Mouse (Mus musculus): Measurements from ENCODE around the gene Cds1.

GRCm38 (mm10) chr5:101767086-101767485 is 2.2 kb downstream of the Cds1 start:
- TF ChIP-seq CTCF (IDR thresholded peaks at IDR 0.05; ENCODE audit: low read depth, low read length) (no peak), GATA1 (IDR thresholded peaks at IDR 0.05; ENCODE audit: borderline replicate concordance, low read length) (no peak), TAL1 (conservative IDR thresholded peaks at IDR 0.05; ENCODE audit: low read depth, low read length) (no peak)
